Mouse (Mus musculus) gastrocnemius, adult 18-20 months (tissue): ENCODE measurements around the gene B3galt1. TPM values are rescaled to one million over a fixed set of nuclear protein-coding genes. Genes with fewer than 3 reads are reported as not detected.

Source experiments
- DNase-seq: peaks from one replicate; pipeline ENCODE4 v3.0.0; 2021; ENCODE audit warnings: low spot score
- total RNA-seq, 2 experiments: library from RNA; stranded (reverse); gene quantifications; 2 replicates each; pipeline ENCODE4 v1.2.3; 2021

B3galt1 gene
- total RNA-seq, 2 experiments from 2014 or later, result 3.6 to 4.3 TPM

GRCm38 (mm10) chr2:67903769-67904168 is 338.1 kb downstream of the B3galt1 start:
- no peak for DNase-seq

- DNase-seq, result no peak
Observed at GRCm38 (mm10) chr2:67931994-67932393, 366.3 kb downstream of the B3galt1 start.

GRCm38 (mm10) chr2:67948408-67948807 is 382.7 kb downstream of the B3galt1 start:
- DNase-seq, result no peak

- no peak for DNase-seq
Observed at GRCm38 (mm10) chr2:67956182-67956581, 390.5 kb downstream of the B3galt1 start.

- no peak for DNase-seq
Observed at GRCm38 (mm10) chr2:67957561-67957960, 391.9 kb downstream of the B3galt1 start.

- no peak for DNase-seq
Observed at GRCm38 (mm10) chr2:67960711-67961110, 395.0 kb downstream of the B3galt1 start.

GRCm38 (mm10) chr2:67968812-67969211 is 403.1 kb downstream of the B3galt1 start:
- DNase-seq, result no peak

GRCm38 (mm10) chr2:67971091-67971490 is 405.4 kb downstream of the B3galt1 start:
- no peak for DNase-seq

- DNase-seq, result no peak
Observed at GRCm38 (mm10) chr2:67971576-67971975, 405.9 kb downstream of the B3galt1 start.

GRCm38 (mm10) chr2:67975764-67976163 is 410.1 kb downstream of the B3galt1 start:
- no peak for DNase-seq

GRCm38 (mm10) chr2:67976488-67976887 is 410.8 kb downstream of the B3galt1 start:
- DNase-seq, result no peak

- DNase-seq, result no peak
Observed at GRCm38 (mm10) chr2:67977620-67978262, 412.1 kb downstream of the B3galt1 start.

- no peak for DNase-seq
Observed at GRCm38 (mm10) chr2:67983563-67983962, 417.9 kb downstream of the B3galt1 start.

- no peak for DNase-seq
Observed at GRCm38 (mm10) chr2:67985133-67985532, 419.5 kb downstream of the B3galt1 start.

- DNase-seq, result no peak
Observed at GRCm38 (mm10) chr2:67993421-67993820, 427.8 kb downstream of the B3galt1 start.

- DNase-seq, result no peak
Observed at GRCm38 (mm10) chr2:68003091-68003490, 437.4 kb downstream of the B3galt1 start.

- DNase-seq, result peak; percentile 37
Observed at GRCm38 (mm10) chr2:68005210-68005609, 439.5 kb downstream of the B3galt1 start.

GRCm38 (mm10) chr2:68005711-68006110 is 440.0 kb downstream of the B3galt1 start:
- DNase-seq, result no peak

GRCm38 (mm10) chr2:68011336-68011735 is 445.7 kb downstream of the B3galt1 start:
- DNase-seq, result no peak

GRCm38 (mm10) chr2:68020251-68020680 is 454.6 kb downstream of the B3galt1 start:
- no peak for DNase-seq

- no peak for DNase-seq
Observed at GRCm38 (mm10) chr2:68021541-68022152, 456.0 kb downstream of the B3galt1 start.

GRCm38 (mm10) chr2:68028811-68029210 is 463.1 kb downstream of the B3galt1 start:
- DNase-seq, result no peak

- DNase-seq, result no peak
Observed at GRCm38 (mm10) chr2:68034711-68035110, 469.0 kb downstream of the B3galt1 start.
